Mouse (Mus musculus) stomach, embryonic 14.5 days (tissue): ENCODE results near the gene Patl2. TPM values are rescaled to one million over a fixed set of nuclear protein-coding genes. Genes with fewer than 3 reads are reported as not detected.
A peak's percentile ranks its signal among the peaks of the same experiment; 100 is the strongest.

Experiments used
- ATAC-seq: fragments of 200-750 bp; cut with Nextera tagmentation; 2 replicates; pipeline ENCODE4 v1.8.0; 2017; ENCODE audit warnings: low read depth, moderate TSS enrichment; ENCODE audit not compliant: insufficient number of reproducible peaks, insufficient read depth, low FRiP score
- H3K27ac ChIP-seq: fragments of 300-500 bp; sonication (generic); 2 replicates; pipeline ENCODE4 v1.5.1; 2014; ENCODE audit warnings: mild to moderate bottlenecking, low read length, moderate library complexity, mixed read lengths
- H3K27me3 ChIP-seq: fragments of 300-500 bp; sonication (generic); 2 replicates; pipeline ENCODE4 v1.6.1; 2014; ENCODE audit warnings: low read length, control low read depth, mixed read lengths; ENCODE audit not compliant: control insufficient read depth, insufficient read depth
- H3K36me3 ChIP-seq: fragments of 300-500 bp; sonication (generic); 2 replicates; pipeline ENCODE4 v1.6.1; 2014; ENCODE audit warnings: mild to moderate bottlenecking, control low read depth, low read length, moderate library complexity, mixed read lengths; ENCODE audit not compliant: control insufficient read depth, insufficient read depth
- H3K4me1 ChIP-seq: fragments of 300-500 bp; sonication (generic); 2 replicates; pipeline ENCODE4 v1.6.1; 2014; ENCODE audit warnings: low read length, control low read depth, mixed read lengths; ENCODE audit not compliant: control insufficient read depth, insufficient read depth
- H3K4me2 ChIP-seq: fragments of 300-500 bp; sonication (generic); replicated peaks from 2 replicates; pipeline ENCODE4 v1.6.1; 2014; ENCODE audit warnings: low read depth, low read length, control low read depth
- H3K4me3 ChIP-seq: fragments of 300-500 bp; sonication (generic); 2 replicates; pipeline ENCODE4 v1.5.1; 2014; ENCODE audit warnings: low read depth, low read length, control low read depth
- H3K9ac ChIP-seq: fragments of 300-500 bp; sonication (generic); replicated peaks from 2 replicates; pipeline ENCODE4 v1.6.1; 2014; ENCODE audit warnings: low read depth, mild to moderate bottlenecking, control low read depth, low read length, moderate library complexity, mixed read lengths
- H3K9me3 ChIP-seq: fragments of 300-500 bp; sonication (generic); 2 replicates; pipeline ENCODE4 v1.6.1; 2016; ENCODE audit warnings: low read depth, low read length, control low read depth; ENCODE audit not compliant: control insufficient read depth
- WGBS: fragments of 180-500 bp; shearing (Covaris S2); extraction: QIAGEN DNeasy Blood & Tissue Kit; methylation state at CpG from one replicate; pipeline ENCODE4 v1.1.7; 2014; 5-methylcytosine and 5-hydroxymethylcytosine counted together
- polyA plus RNA-seq: library from polyadenylated mRNA; unstranded; fragments of >200 nt; fragmentation: Nextera tagmentation; extraction: Ambion mirVana; gene quantifications from 2 replicates; pipeline ENCODE4 v1.2.1, GENCODE M21; 2014

The Patl2 gene
- not detected in 2 replicates for polyA plus RNA-seq

DNA sequence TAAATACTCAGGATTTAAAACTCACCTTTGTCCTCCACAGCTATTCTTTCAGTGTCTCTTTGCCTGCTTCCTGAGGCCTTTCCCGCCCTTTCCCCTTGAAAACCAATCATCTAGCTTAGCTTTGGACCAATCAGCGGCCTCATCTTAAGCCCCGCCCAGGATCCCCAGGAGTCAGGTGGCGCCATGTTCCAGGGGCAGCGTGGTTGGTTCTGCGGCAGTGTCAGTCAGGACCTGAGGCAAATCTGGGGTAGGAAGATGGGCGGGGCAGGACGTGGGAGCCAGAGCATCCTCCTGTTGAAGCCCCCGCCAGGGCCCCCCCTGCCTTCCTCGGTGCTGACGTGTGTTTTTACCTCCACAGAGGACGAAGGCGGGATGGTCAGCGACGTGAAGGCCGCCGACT lies at the start of gene Patl2, which contains the start of gene Terb2:
TSS of gene Patl2 (minus strand) at position 84 of the 400 bp plus-strand sequence.
TSS of gene Terb2 (plus strand) at position 167 of the 400 bp plus-strand sequence.
- 77% methylated on average over 17 of the region's 17 CpGs for WGBS
- Histone ChIP-seq H3K4me2 (no peak within 1 kb of the TSS), H3K9ac (no peak within 1 kb of the TSS), H3K36me3 (no peaks in the 10 kb centered on the region), H3K27me3 (no peaks in the 10 kb centered on the region), H3K4me3 (no peak within 1 kb of the TSS), H3K4me1 (no peaks in the 10 kb centered on the region), H3K27ac (no peak within 1 kb of the TSS), H3K9me3 (no peaks in the 10 kb centered on the region)
- ATAC-seq = no peak

- Histone ChIP-seq H3K9ac (no peak overlapping the region), H3K27ac (no peak overlapping the region), H3K4me1 (0 out of 2 replicates have a peak, but pooled peaks cover 2% of the 10 kb centered on the region), H3K4me3 (peak overlapping the region; percentile 56; the same call in 1 of the 2 replicates), H3K9me3 (no peaks in the 10 kb centered on the region), H3K27me3 (no peaks in the 10 kb centered on the region), H3K4me2 (peak overlapping the region; percentile 93), H3K36me3 (no peaks in the 10 kb centered on the region)
- no peak for ATAC-seq
- 73% methylated on average over 2 of the region's 2 CpGs for WGBS
Observed at GRCm38 (mm10) chr2:122235425-122235824, 49.4 kb upstream of the Patl2 start.

- Histone ChIP-seq H3K36me3 (no peaks in the 10 kb centered on the region), H3K4me2 (peak within 1 kb of the TSS; percentile 93), H3K27me3 (no peaks in the 10 kb centered on the region), H3K9me3 (no peaks in the 10 kb centered on the region), H3K27ac (no peak within 1 kb of the TSS), H3K4me1 (0 out of 2 replicates have a peak, but pooled peaks cover 2% of the 10 kb centered on the region), H3K9ac (peak within 1 kb of the TSS; percentile 25; the same call in 1 of the 2 replicates), H3K4me3 (peak within 1 kb of the TSS; percentile 56)
- under 1% methylated on average over 35 of the region's 35 CpGs for WGBS
- peak; percentile 93 for ATAC-seq
Observed at GRCm38 (mm10) chr2:122234611-122235288, 48.8 kb upstream of the Patl2 start, which contains the start of gene Sord. Sord (plus strand) TSS chr2:122234749.

GRCm38 (mm10) chr2:122233759-122234557 lies 48.0 kb upstream of the Patl2 start:
- 0 out of 2 replicates have a peak, but pooled peaks have one; percentile 2 for ATAC-seq
- 6% methylated on average over 26 of the region's 26 CpGs for WGBS
- peak overlapping the region; percentile 93 for H3K4me2 ChIP-seq
- no peaks in the 10 kb centered on the region for H3K36me3 ChIP-seq
- peak overlapping the region; percentile 25; the same call in 1 of the 2 replicates for H3K9ac ChIP-seq
- H3K9me3 ChIP-seq = no peaks in the 10 kb centered on the region
- H3K27ac ChIP-seq = no peak overlapping the region
- H3K27me3 ChIP-seq = no peaks in the 10 kb centered on the region
- peak overlapping the region; percentile 56 for H3K4me3 ChIP-seq
- H3K4me1 ChIP-seq = 0 out of 2 replicates have a peak, but pooled peaks cover 2% of the 10 kb centered on the region

- H3K4me3 ChIP-seq = no peak overlapping the region
- H3K4me1 ChIP-seq = 0 out of 2 replicates have a peak, but pooled peaks cover 2% of the 10 kb centered on the region
- 51% methylated on average over 5 of the region's 5 CpGs for WGBS
- no peaks in the 10 kb centered on the region for H3K36me3 ChIP-seq
- H3K4me2 ChIP-seq = 0 out of 2 replicates have a peak overlapping the region, but pooled peaks have one; percentile 93
- no peak overlapping the region for H3K9ac ChIP-seq
- no peak overlapping the region for H3K27ac ChIP-seq
- ATAC-seq = no peak
- H3K9me3 ChIP-seq = no peaks in the 10 kb centered on the region
- H3K27me3 ChIP-seq = no peaks in the 10 kb centered on the region
Observed at GRCm38 (mm10) chr2:122233341-122233740, 47.4 kb upstream of the Patl2 start.

- H3K27me3 ChIP-seq = no peaks in the 10 kb centered on the region
- 82% methylated on average over 9 of the region's 9 CpGs for whole genome bisulfite sequencing
- no peak overlapping the region for H3K9ac ChIP-seq
- H3K27ac ChIP-seq = no peak overlapping the region
- no peak overlapping the region for H3K4me2 ChIP-seq
- H3K4me3 ChIP-seq = no peak overlapping the region
- H3K36me3 ChIP-seq = no peaks in the 10 kb centered on the region
- no peak for ATAC-seq
- H3K4me1 ChIP-seq = 0 out of 2 replicates have a peak, but pooled peaks cover 2% of the 10 kb centered on the region
- H3K9me3 ChIP-seq = no peaks in the 10 kb centered on the region
Observed at GRCm38 (mm10) chr2:122231616-122232015, 45.6 kb upstream of the Patl2 start.

DNA sequence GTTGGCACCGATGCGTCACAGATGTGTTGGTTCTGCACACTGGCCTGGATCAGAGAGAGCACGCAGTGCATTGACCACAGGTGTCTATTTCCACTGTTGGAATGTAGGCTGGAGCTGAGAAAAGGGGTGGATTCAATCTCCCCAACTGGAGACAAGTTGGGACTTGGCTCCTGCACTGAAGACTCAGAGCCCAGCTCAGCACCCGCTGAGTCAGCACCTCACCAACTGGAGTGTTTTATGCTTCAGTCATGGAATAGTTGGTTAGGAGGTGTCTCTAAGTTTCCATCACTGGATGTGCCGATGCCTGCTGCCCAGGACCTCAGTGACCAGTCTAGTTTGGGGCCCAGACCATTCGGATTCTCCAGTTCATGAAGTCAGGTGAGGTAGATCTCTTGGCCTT lies 44.4 kb upstream of the Patl2 start:
- Histone ChIP-seq H3K4me3 (no peak overlapping the region), H3K9ac (no peak overlapping the region), H3K27ac (no peak overlapping the region), H3K36me3 (no peaks in the 10 kb centered on the region), H3K27me3 (no peaks in the 10 kb centered on the region), H3K4me1 (no peaks in the 10 kb centered on the region), H3K4me2 (no peak overlapping the region), H3K9me3 (no peaks in the 10 kb centered on the region)
- 85% methylated on average over 6 of the region's 6 CpGs for WGBS
- ATAC-seq = no peak

GRCm38 (mm10) chr2:122223654-122224053 lies 37.7 kb upstream of the Patl2 start:
- Histone ChIP-seq H3K9ac (no peak overlapping the region), H3K4me3 (no peak overlapping the region), H3K36me3 (no peaks in the 10 kb centered on the region), H3K4me1 (no peaks in the 10 kb centered on the region), H3K4me2 (no peak overlapping the region), H3K9me3 (no peaks in the 10 kb centered on the region), H3K27ac (no peak overlapping the region), H3K27me3 (no peaks in the 10 kb centered on the region)
- no peak for ATAC-seq
